Mouse (Mus musculus) inflammation-experienced regulatory T-cells (primary cell): ENCODE data around the gene Zdhhc22. TPM values are rescaled to one million over a fixed set of nuclear protein-coding genes. Genes with fewer than 3 reads are reported as not detected.

Experiments
- polyA plus RNA-seq, 2 experiments: library from polyadenylated mRNA; unstranded; fragments of 100-300 nt; shearing (Covaris generic); gene quantifications; one replicate each; pipeline ENCODE4 v1.2.1; 2017

Gene Zdhhc22
- 1 to 10 TPM in 1 of 2 experiments, under 1 TPM in 1; 0.34 to 2.8 TPM for polyA plus RNA-seq

DNA sequence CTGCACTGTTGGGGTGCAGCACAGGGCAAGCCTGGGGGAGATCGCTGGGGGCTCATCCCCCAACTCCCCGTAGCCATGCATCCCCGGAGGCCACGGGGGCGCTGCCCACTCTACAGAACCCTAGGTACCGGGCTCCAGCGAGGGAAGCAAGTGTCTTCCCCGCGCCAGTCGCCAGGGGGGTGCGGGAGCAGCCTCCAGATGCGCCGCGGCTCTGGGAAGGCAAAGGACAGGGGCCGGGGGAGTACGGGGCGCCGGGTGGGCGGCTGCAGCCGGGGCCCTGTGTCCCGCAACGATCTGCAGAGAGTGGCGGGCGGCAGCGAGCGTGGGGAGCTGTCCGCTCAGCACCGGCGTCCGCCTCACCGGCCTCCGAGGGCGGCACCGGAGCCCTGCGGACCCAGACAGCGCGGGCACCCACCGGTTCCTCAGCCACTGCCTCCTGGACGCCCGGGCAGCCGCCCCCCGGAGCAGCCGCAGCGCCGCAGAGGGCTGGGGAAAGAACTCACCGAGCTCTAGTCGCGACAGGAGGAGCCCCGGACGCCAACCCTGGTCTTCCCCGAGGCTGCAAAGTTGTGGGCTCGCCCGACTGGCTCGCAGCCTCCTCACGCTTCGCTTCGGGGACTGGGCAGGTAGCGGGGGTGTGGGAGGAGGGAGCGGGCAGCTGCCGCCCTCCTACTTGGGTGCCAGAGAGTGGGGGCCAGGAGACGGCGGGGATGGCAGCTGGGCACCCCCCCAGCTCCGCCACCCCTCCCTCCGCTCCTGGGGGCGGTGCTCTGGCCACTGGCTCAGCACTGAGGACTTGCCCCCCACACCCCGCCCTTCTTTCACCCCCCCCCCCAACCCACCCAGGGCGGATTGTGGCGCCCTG is at the start of gene Zdhhc22:
Zdhhc22 (minus strand) TSS at position 541 of the 865 bp plus-strand sequence.

DNA sequence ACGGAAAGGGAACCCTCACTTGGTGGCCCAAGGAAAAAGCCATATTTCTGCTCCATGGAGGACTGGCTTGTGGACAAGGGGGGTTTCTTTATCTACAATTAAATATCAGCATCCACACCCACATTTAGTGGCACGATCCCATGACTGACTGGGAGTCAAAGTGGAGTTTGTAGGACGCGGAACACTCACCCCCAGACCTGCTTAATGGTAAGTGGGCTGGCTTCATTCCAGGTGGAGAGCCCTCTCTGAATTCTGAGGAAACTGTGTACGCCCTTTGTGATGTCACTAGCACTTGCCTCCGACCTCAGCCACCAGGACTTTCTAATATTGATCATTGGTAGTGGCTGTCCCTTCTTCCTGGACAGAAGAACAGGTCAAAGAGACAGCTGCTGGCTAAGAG is 30.8 kb upstream of the Zdhhc22 start, which contains the start of gene Tmem63c:
Tmem63c (plus strand) TSS at position 301 of the 400 bp plus-strand sequence.

DNA sequence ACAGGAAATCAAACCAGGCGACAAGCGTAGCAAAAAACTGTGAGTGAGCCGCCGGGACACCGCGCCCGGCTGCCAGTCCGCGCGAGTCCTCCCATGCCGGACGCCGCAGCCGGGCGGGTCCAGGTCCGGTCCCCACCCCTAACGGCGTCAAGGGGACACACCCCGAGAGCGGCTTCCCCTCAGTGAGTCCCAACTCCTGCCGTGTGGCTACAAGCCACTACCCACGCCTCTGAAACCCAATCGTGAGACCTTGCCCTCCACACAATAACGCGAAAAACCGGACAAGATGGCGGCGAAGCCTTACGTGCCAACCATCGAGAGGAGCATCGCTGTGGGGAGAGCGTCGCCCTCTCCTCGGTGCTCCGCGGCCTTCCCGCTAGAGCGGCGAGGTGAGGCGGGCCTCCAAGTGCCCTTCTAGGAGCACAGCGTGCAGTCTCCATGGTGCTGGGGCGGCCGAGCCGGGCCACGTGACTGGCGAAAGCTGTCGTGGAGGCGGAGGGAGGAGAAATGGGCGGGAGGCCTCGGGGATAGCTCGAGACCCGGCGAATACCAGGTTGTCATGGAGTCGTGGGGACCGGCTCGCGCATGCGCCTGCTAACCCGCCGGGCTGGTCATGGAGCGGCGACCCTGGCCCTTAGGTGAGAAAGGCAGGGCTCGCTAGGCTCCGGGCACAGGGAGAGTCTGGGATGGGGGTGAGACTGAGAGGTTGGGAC is 43.2 kb downstream of the Zdhhc22 start, which contains the start of gene Cipc:
Cipc (plus strand) TSS at position 182 of the 713 bp plus-strand sequence.

Other genes starting within 250 kb of the Zdhhc22 start
- 100 to 1,000 TPM in 1 of 2 experiments, 10 to 100 TPM in 1; 83.7 to 103 TPM for gene Irf2bpl, start 105.6 kb downstream of the Zdhhc22 start, polyA plus RNA-seq
- gene Cipc, start 43.4 kb downstream of the Zdhhc22 start, polyA plus RNA-seq = 10 to 100 TPM; 24.7 to 32.1 TPM
- 1 to 10 TPM in 1 of 2 experiments, under 1 TPM in 1; 0.24 to 2.0 TPM for gene Tmem63c, start 30.9 kb upstream of the Zdhhc22 start, polyA plus RNA-seq
- under 1 TPM; 0.12 to 0.34 TPM for gene Ngb, start 112.1 kb upstream of the Zdhhc22 start, polyA plus RNA-seq
- 10 to 100 TPM in 1 of 2 experiments, 1 to 10 TPM in 1; 10.0 to 13.2 TPM for gene Gstz1, start 156.7 kb upstream of the Zdhhc22 start, polyA plus RNA-seq
- 1 to 10 TPM; 2.6 to 5.4 TPM for gene Pomt2, start 157.5 kb upstream of the Zdhhc22 start, polyA plus RNA-seq
- 1 to 10 TPM; 3.9 to 4.4 TPM for gene Samd15, start 209.3 kb upstream of the Zdhhc22 start, polyA plus RNA-seq
- gene Tmed8, start 210.0 kb upstream of the Zdhhc22 start, polyA plus RNA-seq = 1 to 10 TPM; 5.3 to 7.1 TPM
- gene Noxred1, start 248.3 kb upstream of the Zdhhc22 start, polyA plus RNA-seq = 1 to 10 TPM in 1 of 2 experiments, under 1 TPM in 1; 0.54 to 2.1 TPM